Mouse (Mus musculus) right cerebral cortex, adult 2 months (tissue): ENCODE measurements at regions not wholly inside any gene's neighbourhood (a gene's known extent, or its start where the extent isn't known, plus 50 kb on each side); places are given as distances from the start of the nearest gene placed in this dataset.

ENCODE experiments used
- DNase-seq, 2 experiments: peaks; one replicate each; pipeline ENCODE4 v3.0.0; 2021 to 2022; ENCODE audit warnings: low spot score in 2 of 2

DNA sequence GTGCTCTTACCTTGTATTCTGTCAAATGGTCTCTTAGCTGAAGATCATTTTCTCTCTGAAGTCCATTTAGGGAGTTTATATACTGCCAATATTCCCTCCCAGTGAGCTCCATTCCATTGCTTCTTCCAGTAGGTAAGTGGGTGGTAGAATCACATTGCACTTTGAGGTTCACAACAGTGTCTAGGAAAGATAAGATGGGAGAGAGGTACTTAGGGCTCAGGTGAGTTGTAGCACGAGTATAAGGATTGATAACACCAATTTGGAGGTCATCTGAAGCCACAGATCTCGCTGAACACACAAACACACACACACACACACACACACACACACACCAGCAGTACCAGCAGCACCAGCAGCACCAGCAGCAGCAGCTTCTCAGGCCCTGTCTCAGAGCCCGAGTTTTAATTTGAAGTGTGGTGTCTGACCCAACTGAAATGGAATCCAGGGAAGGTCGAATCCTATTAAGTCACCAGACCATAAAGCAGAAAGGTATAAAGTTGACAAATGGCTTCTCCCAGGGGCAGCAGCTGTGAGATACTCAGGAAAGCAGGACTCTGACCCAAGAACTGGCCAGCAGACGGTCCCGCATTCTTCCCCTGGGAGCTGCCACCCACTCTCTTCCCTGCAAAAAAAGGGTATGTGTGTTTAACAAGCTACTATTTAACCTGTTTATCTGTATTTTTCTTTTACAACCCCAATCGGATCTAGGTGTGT, 561.9 kb upstream of the Cdh11 start:
- no peak for DNase-seq

GRCm38 (mm10) chr8:103361713-103362112, 576.3 kb upstream of the Cdh11 start:
- no peak for DNase-seq

- no peak for DNase-seq
Measured at GRCm38 (mm10) chr8:103370394-103370793, 585.0 kb upstream of the Cdh11 start.

GRCm38 (mm10) chr8:103373007-103373406, 587.6 kb upstream of the Cdh11 start:
- no peak for DNase-seq

GRCm38 (mm10) chr8:103374151-103374550, 588.7 kb upstream of the Cdh11 start:
- no peak for DNase-seq

DNA sequence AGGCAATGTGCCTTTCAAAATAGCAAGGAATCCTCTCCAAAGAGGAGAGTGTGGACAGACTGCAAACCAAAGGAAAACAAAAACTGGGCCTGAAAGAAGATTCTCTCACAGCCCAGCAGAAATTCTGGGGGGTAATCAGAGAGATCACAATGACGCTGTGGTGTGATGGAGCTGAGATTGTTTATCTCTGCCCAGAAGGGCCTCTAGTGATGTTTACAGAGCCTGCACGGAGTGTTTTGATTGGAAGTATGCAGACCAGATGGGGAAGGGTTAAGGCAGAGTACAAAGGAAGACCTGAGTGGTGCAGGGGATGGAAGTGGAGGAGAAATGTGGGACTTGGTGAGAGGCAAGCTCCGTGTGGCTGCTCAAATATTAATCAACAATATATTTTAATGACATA, 593.1 kb upstream of the Cdh11 start:
- DNase-seq: no peak

DNA sequence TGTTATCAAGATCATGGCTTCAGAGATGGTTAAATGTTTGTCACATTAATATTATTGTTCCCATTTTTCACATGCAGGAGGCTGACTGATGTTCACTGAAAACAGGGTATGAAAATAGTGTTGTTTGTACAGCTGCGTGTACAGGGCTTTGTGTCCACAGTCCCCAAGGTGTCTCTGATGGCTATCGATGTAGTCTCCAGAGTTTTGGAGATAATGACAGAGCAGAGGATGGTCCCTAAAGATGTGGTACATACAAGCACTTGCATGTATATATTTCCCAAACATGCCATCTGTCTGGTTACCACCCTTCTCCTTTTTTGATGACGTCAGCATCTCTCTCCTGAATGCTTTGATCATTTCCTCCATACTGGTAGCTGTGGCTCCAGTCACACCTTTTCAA, 596.1 kb upstream of the Cdh11 start:
- no peak for DNase-seq

- no peak for DNase-seq
Measured at GRCm38 (mm10) chr8:103391359-103391758, 605.9 kb upstream of the Cdh11 start.

DNA sequence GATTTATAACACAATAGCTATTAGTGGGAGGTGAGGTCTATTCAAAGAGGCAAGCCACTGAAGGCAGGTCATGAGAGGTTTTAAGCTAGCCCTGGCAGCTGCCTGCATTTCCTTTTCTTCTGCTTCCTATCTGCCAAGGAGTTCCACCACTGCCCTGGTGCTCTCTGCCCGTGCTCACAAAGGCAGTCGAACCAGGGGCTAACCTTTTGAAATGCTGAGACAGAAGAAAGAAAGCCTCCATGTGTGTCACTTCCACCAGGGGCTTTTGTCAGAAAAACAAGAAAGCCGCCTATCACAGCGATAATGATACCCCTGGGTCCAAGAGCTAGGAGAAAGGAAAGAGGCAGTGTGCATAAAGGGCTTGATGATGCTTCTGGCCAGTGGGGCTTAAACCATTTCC, 609.9 kb upstream of the Cdh11 start:
- no peak for DNase-seq

DNA sequence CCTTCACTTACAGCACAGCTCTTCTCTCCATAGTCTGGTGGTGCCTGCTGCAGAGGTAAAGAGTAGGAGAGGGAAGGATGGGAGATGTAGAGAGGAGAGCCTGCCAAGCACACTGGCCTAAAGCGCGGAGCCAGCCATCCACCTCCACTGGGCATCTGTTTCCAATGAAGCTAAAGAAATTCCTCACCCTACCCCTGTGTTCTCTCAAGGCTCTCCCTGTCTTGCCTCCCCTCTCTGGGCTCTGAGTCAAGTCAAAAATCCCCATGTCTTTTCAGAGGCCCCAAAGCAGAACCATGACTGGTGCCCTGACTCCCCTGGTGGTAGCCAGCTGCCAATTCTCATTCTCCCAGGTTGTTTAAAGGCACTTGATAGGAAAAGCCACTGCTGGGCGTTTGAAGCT, 612.7 kb upstream of the Cdh11 start:
- no peak for DNase-seq

GRCm38 (mm10) chr8:103399466-103399865, 614.0 kb upstream of the Cdh11 start:
- no peak for DNase-seq

DNA sequence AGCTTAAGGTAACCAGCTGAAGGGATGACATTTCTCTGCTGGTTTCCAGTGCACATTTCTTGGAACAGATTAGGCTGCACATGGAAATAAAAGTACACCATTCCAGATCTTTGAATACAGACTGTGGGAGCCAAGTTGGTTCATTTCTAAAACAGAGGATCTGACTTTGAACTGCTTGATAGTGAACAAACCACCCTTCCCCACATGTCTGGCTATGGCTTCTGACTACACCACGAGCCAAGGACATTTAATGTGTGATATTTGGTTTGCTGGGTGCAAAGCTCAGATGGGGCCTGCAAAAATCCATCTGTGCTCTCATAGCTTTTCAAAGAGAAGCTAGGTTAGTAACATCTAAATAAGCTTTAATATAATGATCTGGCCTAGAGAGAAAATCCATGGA, 614.7 kb upstream of the Cdh11 start:
- no peak for DNase-seq

- no peak for DNase-seq
Measured at GRCm38 (mm10) chr8:103402731-103403130, 617.3 kb upstream of the Cdh11 start.

GRCm38 (mm10) chr8:103403826-103404225, 618.4 kb upstream of the Cdh11 start:
- no peak for DNase-seq

- DNase-seq: no peak
Measured at GRCm38 (mm10) chr8:103405787-103406186, 620.3 kb upstream of the Cdh11 start.

DNA sequence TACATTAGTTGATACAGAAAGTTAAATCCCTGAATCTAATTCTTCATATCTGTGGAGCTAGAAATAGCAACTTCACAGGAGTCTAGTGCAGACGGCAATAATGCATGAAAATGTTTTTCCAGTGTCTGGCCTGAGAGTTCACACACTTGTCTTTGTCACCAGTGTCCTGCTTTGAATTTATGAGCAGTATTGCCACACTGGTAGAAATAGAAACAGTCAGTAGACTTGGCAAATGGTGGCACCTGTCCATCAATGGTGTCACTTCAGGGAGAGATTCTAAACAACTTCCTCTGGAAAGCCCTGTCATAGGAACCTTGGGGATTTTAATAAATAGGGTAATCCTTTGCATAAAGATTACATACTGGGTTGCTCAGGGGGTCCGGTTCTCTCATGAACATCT, 621.5 kb upstream of the Cdh11 start:
- DNase-seq: no peak

- no peak for DNase-seq
Measured at GRCm38 (mm10) chr8:103407631-103408030, 622.2 kb upstream of the Cdh11 start.

GRCm38 (mm10) chr8:103408411-103408810, 623.0 kb upstream of the Cdh11 start:
- DNase-seq: no peak

DNA sequence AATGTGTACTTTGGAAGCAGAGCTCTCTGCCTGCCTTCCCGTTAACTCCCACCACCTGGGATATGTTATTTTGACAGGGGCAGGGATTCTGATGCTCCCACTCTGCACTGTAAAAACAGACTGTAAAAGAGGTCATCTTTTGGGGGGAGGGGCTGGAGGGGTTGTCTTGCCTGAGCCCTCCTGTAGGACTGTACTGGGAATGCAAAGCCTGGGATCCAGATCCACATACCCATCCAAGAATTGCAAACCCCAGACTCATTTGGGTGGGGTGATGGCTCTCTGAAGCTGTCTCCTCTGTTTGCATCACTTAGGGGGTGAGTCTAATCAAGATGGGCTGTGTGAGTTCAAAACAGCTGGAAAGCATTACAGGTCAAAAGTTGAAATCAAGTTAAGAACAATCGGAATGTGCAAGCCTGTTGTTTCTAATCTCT, 623.7 kb upstream of the Cdh11 start:
- no peak for DNase-seq

- peak; percentile 25 to 38 for DNase-seq
Measured at GRCm38 (mm10) chr8:103412731-103413130, 627.3 kb upstream of the Cdh11 start.

- DNase-seq: no peak
Measured at GRCm38 (mm10) chr8:103413589-103414575, 628.4 kb upstream of the Cdh11 start.

- DNase-seq: no peak
Measured at GRCm38 (mm10) chr8:103422313-103422973, 637.0 kb upstream of the Cdh11 start.
